Mouse (Mus musculus) urinary bladder, postnatal 4 days (tissue): ENCODE measurements around the gene Nell2.
"Not testable (repeated sequence)": the region's sequence is repeated elsewhere in the genome, so short reads cannot be mapped to it uniquely, and the experiment has no call there.

Experiments used
- DNase-seq, 2 experiments: peaks; one replicate each; pipeline ENCODE4 v3.0.0; 2021 to 2022; ENCODE audit warnings: low spot score in 2 of 2

The Nell2 gene

GRCm38 (mm10) chr15:95527948-95528861, at the start of gene Nell2:
TSS of gene Nell2 (minus strand) at chr15:95528559.
- DNase-seq: peak; percentile 22 to 63

GRCm38 (mm10) chr15:95574661-95575060, 46.3 kb upstream of the Nell2 start:
- DNase-seq: no peak

- DNase-seq: no peak
These were observed 41.2 kb upstream of the Nell2 start for GRCm38 (mm10) chr15:95569606-95570005.

- DNase-seq: no peak
These were observed 36.8 kb upstream of the Nell2 start for GRCm38 (mm10) chr15:95565160-95565559.

GRCm38 (mm10) chr15:95561303-95561702, 32.9 kb upstream of the Nell2 start:
- no peak for DNase-seq

- no peak for DNase-seq
These were observed 21.7 kb upstream of the Nell2 start for GRCm38 (mm10) chr15:95550011-95550410.

GRCm38 (mm10) chr15:95542632-95543031, 14.3 kb upstream of the Nell2 start:
- DNase-seq: no peak

- DNase-seq: peak in 1 of 2 experiments; percentile 37
These were observed 8.4 kb upstream of the Nell2 start for GRCm38 (mm10) chr15:95536724-95537123.

GRCm38 (mm10) chr15:95536230-95536629, 7.9 kb upstream of the Nell2 start:
- peak in 1 of 2 experiments; percentile 21 for DNase-seq

GRCm38 (mm10) chr15:95534644-95535043, 6.3 kb upstream of the Nell2 start:
- DNase-seq: no peak

- DNase-seq: no peak
These were observed 855 bp downstream of the Nell2 start for GRCm38 (mm10) chr15:95527461-95527947.

- DNase-seq: no peak
These were observed 1.5 kb downstream of the Nell2 start for GRCm38 (mm10) chr15:95526626-95527411.

- no peak for DNase-seq
These were observed 2.4 kb downstream of the Nell2 start for GRCm38 (mm10) chr15:95525997-95526396.

- DNase-seq: no peak
These were observed 10.2 kb downstream of the Nell2 start for GRCm38 (mm10) chr15:95518204-95518603.

GRCm38 (mm10) chr15:95513306-95513705, 15.1 kb downstream of the Nell2 start:
- not testable (repeated sequence) for DNase-seq

- no peak for DNase-seq
These were observed 32.7 kb downstream of the Nell2 start for GRCm38 (mm10) chr15:95495666-95496065.

- DNase-seq: no peak
These were observed 33.2 kb downstream of the Nell2 start for GRCm38 (mm10) chr15:95495193-95495592.

- DNase-seq: no peak
These were observed 36.2 kb downstream of the Nell2 start for GRCm38 (mm10) chr15:95492201-95492600.

- DNase-seq: no peak
These were observed 39.2 kb downstream of the Nell2 start for GRCm38 (mm10) chr15:95489174-95489573.

GRCm38 (mm10) chr15:95487961-95488360, 40.4 kb downstream of the Nell2 start:
- DNase-seq: no peak

- no peak for DNase-seq
These were observed 46.4 kb downstream of the Nell2 start for GRCm38 (mm10) chr15:95482002-95482401.

GRCm38 (mm10) chr15:95481585-95481984, 46.8 kb downstream of the Nell2 start:
- no peak for DNase-seq
